Mouse (Mus musculus): ENCODE results near the gene Slamf9.

The Slamf9 gene

GRCm38 (mm10) chr1:172463387-172464333 is 11.5 kb upstream of the Slamf9 start:
- DNase-seq, result no peak

GRCm38 (mm10) chr1:172468301-172468877 is 6.8 kb upstream of the Slamf9 start:
- no peak for DNase-seq

- no peak for DNase-seq
Observed at GRCm38 (mm10) chr1:172469373-172469772, 5.8 kb upstream of the Slamf9 start.

GRCm38 (mm10) chr1:172469810-172470448 is 5.2 kb upstream of the Slamf9 start:
- no peak for DNase-seq

- DNase-seq, result no peak
Observed at GRCm38 (mm10) chr1:172472909-172473308, 2.2 kb upstream of the Slamf9 start.

GRCm38 (mm10) chr1:172474196-172474595 is 962 bp upstream of the Slamf9 start:
- DNase-seq, result no peak

- no peak for DNase-seq
Observed at GRCm38 (mm10) chr1:172478020-172478419, 2.9 kb downstream of the Slamf9 start.

GRCm38 (mm10) chr1:172480376-172480775 is 5.2 kb downstream of the Slamf9 start:
- no peak for DNase-seq

- DNase-seq, result no peak
Observed at GRCm38 (mm10) chr1:172481111-172481510, 6.0 kb downstream of the Slamf9 start.

- DNase-seq, result peak; percentile 98
Observed at GRCm38 (mm10) chr1:172481540-172482280, 6.6 kb downstream of the Slamf9 start, which contains the start of gene Igsf9. TSS of gene Igsf9 (plus strand) at chr1:172481788.

GRCm38 (mm10) chr1:172482518-172483360 is 7.6 kb downstream of the Slamf9 start:
- peak; percentile 22 for DNase-seq

- no peak for DNase-seq
Observed at GRCm38 (mm10) chr1:172483361-172483660, 8.2 kb downstream of the Slamf9 start.

- DNase-seq, result no peak
Observed at GRCm38 (mm10) chr1:172484236-172484635, 9.1 kb downstream of the Slamf9 start.

- no peak for DNase-seq
Observed at GRCm38 (mm10) chr1:172484671-172485070, 9.5 kb downstream of the Slamf9 start.

GRCm38 (mm10) chr1:172485821-172486220 is 10.7 kb downstream of the Slamf9 start:
- no peak for DNase-seq

- DNase-seq, result no peak
Observed at GRCm38 (mm10) chr1:172486236-172486635, 11.1 kb downstream of the Slamf9 start.

GRCm38 (mm10) chr1:172486651-172487050 is 11.5 kb downstream of the Slamf9 start:
- DNase-seq, result no peak

GRCm38 (mm10) chr1:172487859-172488258 is 12.7 kb downstream of the Slamf9 start:
- no peak for DNase-seq

GRCm38 (mm10) chr1:172488831-172489230 is 13.7 kb downstream of the Slamf9 start:
- no peak for DNase-seq

- DNase-seq, result no peak
Observed at GRCm38 (mm10) chr1:172489585-172490250, 14.6 kb downstream of the Slamf9 start.

GRCm38 (mm10) chr1:172490261-172490661 is 15.1 kb downstream of the Slamf9 start:
- DNase-seq, result peak; percentile 84

- DNase-seq, result no peak
Observed at GRCm38 (mm10) chr1:172492047-172492446, 16.9 kb downstream of the Slamf9 start.
